Mouse (Mus musculus) adrenal gland, postnatal 36 days (tissue): ENCODE measurements around the gene Med27. TPM values are rescaled to one million over a fixed set of nuclear protein-coding genes. Genes with fewer than 3 reads are reported as not detected.

Experiments
- DNase-seq, 2 experiments: peaks; one replicate each; pipeline ENCODE4 v3.0.0; 2021; ENCODE audit warnings: mixed read lengths in 1 of 2
- microRNA-seq: library from miRNA; unstranded; fragments of <30 nt; microRNA quantifications from one replicate; pipeline ENCODE4 v1.2.0, GENCODE M21; 2021
- total RNA-seq, 2 experiments: library from RNA; stranded (reverse); gene quantifications; 2 replicates each; pipeline ENCODE4 v1.2.3; 2021

The Med27 gene
- total RNA-seq, 2 experiments from 2014 or later = 26.8 to 27.2 TPM

DNA sequence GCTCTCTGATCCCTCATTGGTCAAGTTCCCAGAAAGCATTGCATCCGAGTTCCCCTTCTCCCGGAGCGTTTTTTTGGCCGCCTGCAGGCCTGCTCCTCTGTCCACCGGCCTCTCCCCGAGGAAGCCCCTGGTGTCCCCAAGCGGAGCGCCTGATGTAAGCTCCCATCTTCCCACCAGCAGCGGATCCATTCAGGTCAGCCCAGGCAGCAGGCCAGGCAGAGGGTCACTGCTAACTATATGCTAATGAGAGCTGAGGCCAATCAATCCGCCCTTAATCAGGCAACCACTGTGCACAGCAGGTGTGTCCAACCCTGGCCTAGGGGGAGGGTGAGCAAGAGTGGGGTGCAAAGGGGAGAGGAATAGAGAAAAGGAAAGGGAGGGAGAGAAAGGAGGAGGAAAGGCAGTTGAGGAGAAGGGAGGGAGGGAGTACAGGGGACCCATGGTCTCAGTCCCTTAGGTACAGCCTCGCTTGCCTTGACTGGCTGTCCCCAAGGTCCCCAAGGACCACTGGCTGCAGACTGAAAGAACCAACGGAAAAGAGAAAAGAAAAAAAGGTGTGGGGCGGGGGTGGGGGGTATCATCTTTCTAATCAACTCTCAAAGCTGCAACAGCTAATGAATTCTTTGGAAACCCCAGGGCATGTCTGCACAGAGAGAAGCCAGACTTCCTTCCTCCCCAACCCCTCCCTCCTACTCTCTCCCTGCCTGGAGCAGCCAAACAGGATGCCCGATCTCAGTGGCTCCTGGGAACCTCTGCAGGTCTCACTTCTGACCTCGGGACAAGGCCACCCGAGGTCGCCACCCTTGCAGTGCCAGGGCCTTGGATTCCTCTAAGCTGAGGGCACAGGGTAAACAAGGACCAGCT lies 219.2 kb downstream of the Med27 start:
- no peak for DNase-seq

DNA sequence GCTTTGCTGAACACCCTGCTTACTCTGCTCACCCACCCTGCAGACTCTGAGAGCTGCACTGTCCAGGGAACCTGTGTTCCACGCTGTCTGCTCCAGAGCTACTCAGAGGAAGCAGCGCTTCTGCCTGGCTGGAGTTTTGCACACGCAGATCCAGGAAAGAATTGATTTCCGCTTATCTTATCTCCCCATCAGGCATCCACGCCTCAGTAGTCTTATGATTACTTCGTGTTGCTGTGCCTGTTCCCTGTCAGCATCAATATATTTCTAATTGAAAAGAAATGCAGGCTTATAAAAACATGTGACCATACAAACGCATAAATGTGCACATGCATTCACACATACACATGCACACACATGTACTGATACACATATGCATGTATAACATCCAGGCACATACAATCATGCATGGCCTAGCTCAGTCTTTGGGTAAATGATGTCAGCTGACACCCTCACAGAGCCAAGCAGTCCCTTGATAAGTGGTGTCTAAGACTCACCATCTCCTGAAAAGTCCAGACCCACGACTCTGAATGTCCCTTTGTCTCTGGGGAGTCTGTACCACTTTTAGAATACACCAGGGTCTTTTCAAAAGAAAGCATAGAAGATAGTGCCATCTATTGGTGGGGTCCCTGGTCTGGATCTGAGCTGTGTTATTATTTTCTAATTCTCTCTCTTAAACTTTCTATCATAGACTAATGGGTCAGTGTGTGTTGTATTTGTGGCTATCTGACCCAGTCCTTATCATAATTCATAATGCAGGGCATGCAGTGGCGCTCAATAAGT lies 225.5 kb downstream of the Med27 start:
- DNase-seq = no peak

DNA sequence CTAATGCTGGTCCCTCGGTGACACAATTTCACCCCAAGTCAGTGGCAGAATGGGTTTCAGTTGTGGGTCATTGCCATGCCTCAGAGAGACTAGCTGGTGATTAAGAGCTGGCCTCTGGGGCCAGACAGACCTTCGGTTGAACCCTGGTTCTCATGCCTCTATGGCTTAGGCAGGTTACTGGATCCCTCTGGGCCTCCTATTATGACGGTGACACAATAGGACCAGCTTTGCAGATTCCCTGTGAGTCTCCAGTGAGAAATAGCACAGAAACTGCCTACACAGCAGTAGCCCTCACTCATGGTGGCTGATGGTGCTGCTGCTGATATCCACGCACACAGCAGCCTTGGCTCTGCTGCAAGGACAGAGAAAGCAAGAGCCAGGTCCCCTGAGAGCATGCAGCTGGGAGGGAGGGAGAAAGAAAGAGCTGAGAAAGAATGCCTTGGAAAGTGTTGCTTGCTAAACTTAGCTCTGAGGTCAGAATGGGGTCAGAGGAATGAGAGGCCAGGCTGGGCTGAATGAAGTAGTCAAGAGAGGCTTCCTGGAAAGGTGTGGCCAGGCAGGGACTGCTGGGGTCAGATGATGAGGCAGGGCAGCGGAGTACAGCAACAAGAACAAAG lies 226.3 kb downstream of the Med27 start:
- DNase-seq = no peak

DNA sequence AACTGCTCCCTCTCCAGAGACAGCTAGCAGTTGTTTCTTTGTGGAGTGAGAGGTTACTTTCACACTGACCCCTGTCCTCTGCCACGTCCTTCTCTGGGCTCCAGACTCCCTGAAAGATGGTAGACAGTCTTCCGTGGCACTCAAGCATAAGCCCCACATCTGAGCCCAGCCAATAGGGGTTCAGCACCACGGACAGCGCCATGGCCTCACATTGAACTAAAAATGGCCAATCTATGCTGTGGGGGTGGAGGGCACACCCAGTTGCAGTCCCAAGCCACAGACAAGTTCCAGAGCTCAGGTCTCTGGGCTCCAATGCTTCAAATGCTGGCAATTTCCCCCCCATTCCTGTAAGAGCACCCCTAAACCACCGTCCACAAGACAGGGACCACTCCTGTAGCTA lies 227.0 kb downstream of the Med27 start:
- DNase-seq = peak; percentile 69 to 74

DNA sequence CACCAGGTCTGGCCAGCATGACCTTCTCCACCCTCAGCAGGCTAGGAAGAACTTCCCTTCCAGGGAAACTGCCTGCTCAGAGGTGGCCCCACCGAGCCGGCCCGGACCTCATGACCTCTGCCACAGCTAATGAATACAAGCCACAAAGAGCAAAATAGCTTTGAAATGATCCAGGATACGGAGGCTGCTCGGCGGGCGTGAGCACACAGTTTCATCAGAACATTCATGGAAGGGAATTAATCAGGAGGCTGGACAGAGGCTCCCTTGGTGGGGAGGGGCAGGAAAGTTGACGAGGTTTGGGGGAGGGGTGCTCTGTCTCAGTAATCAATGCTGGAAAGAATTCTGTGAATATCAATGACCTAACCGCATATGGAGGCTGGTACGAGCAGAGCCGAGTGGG lies 227.6 kb downstream of the Med27 start:
- no peak for DNase-seq

Small RNAs within 50 kb of the gene (microRNA-seq; reads per million reads assigned to microRNA genes)
- not detected for gene Mir133c

Other genes starting within 250 kb of the Med27 start
- gene Setx, start 222.6 kb upstream of the Med27 start, total RNA-seq = 10 to 100 TPM; 31.6 to 35.3 TPM
- gene Ntng2, start 93.8 kb upstream of the Med27 start, total RNA-seq = 10 to 100 TPM; 35.0 to 44.2 TPM